Mouse (Mus musculus): Measurements from ENCODE around the gene Trib2. TPM values are rescaled to one million over a fixed set of nuclear protein-coding genes. Genes with fewer than 3 reads are reported as not detected.

Gene Trib2
- polyA plus RNA-seq, 1 experiment from 2014 or later, result 20.5 TPM

GRCm38 (mm10) chr12:15816254-15816605, 492 bp downstream of the Trib2 start:
- H3K4me1 ChIP-seq (ENCODE audit: control insufficient read depth, insufficient read depth, low read length), result peaks cover 9% of the 10 kb centered on the region; the same call in 1 of the 2 replicates
- peak overlapping the region; percentile 94 for H3K27ac ChIP-seq (ENCODE audit: low read length)
- peak overlapping the region; percentile 91 for H3K9ac ChIP-seq (ENCODE audit: low read length)
- H3K4me2 ChIP-seq (ENCODE audit: low read depth, low read length), result peak overlapping the region; percentile 84
- no peaks in the 10 kb centered on the region for H3K36me3 ChIP-seq (ENCODE audit: control insufficient read depth, insufficient read depth, low read length)
- no peaks in the 10 kb centered on the region; the same call in 1 of the 2 replicates for H3K27me3 ChIP-seq (ENCODE audit: control insufficient read depth, insufficient read depth, low read length)
- H3K9me3 ChIP-seq (replicated peaks; ENCODE audit: control insufficient read depth, low read length), result no peaks in the 10 kb centered on the region
- WGBS, result under 1% methylated on average over 23 of the region's 23 CpGs
- H3K4me3 ChIP-seq (replicated peaks; ENCODE audit: low read length), result peak overlapping the region; percentile 88
- ATAC-seq (ENCODE audit: insufficient read depth, low FRiP score), result peak; percentile 29; the same call in 1 of the 2 replicates

GRCm38 (mm10) chr12:15815576-15816253, 1.0 kb downstream of the Trib2 start:
- H3K27me3 ChIP-seq (ENCODE audit: control insufficient read depth, insufficient read depth, low read length), result no peaks in the 10 kb centered on the region; the same call in 1 of the 2 replicates
- peak overlapping the region; percentile 94 for H3K27ac ChIP-seq (ENCODE audit: low read length)
- H3K9me3 ChIP-seq (replicated peaks; ENCODE audit: control insufficient read depth, low read length), result no peaks in the 10 kb centered on the region
- WGBS, result under 1% methylated on average over 49 of the region's 49 CpGs
- peaks cover 9% of the 10 kb centered on the region; the same call in 1 of the 2 replicates for H3K4me1 ChIP-seq (ENCODE audit: control insufficient read depth, insufficient read depth, low read length)
- no peaks in the 10 kb centered on the region for H3K36me3 ChIP-seq (ENCODE audit: control insufficient read depth, insufficient read depth, low read length)
- peak; percentile 28; the same call in 1 of the 2 replicates for ATAC-seq (ENCODE audit: insufficient read depth, low FRiP score)
- peak overlapping the region; percentile 91 for H3K9ac ChIP-seq (ENCODE audit: low read length)
- H3K4me2 ChIP-seq (ENCODE audit: low read depth, low read length), result peak overlapping the region; percentile 84
- H3K4me3 ChIP-seq (replicated peaks; ENCODE audit: low read length), result peak overlapping the region; percentile 88

- no peaks in the 10 kb centered on the region for H3K36me3 ChIP-seq (ENCODE audit: control insufficient read depth, insufficient read depth, low read length)
- under 1% methylated on average over 23 of the region's 23 CpGs for WGBS
- peak overlapping the region; percentile 88 for H3K4me3 ChIP-seq (replicated peaks; ENCODE audit: low read length)
- no peaks in the 10 kb centered on the region; the same call in 1 of the 2 replicates for H3K27me3 ChIP-seq (ENCODE audit: control insufficient read depth, insufficient read depth, low read length)
- H3K27ac ChIP-seq (ENCODE audit: low read length), result peak overlapping the region; percentile 94
- peak overlapping the region; percentile 84 for H3K4me2 ChIP-seq (ENCODE audit: low read depth, low read length)
- peaks cover 9% of the 10 kb centered on the region; the same call in 1 of the 2 replicates for H3K4me1 ChIP-seq (ENCODE audit: control insufficient read depth, insufficient read depth, low read length)
- ATAC-seq (ENCODE audit: insufficient read depth, low FRiP score), result no peak
- no peaks in the 10 kb centered on the region for H3K9me3 ChIP-seq (replicated peaks; ENCODE audit: control insufficient read depth, low read length)
- peak overlapping the region; percentile 91 for H3K9ac ChIP-seq (ENCODE audit: low read length)
Measured at GRCm38 (mm10) chr12:15815170-15815575, 1.5 kb downstream of the Trib2 start.

GRCm38 (mm10) chr12:15814249-15815081, 2.3 kb downstream of the Trib2 start:
- peak overlapping the region; percentile 94 for H3K27ac ChIP-seq (ENCODE audit: low read length)
- H3K27me3 ChIP-seq (ENCODE audit: control insufficient read depth, insufficient read depth, low read length), result no peaks in the 10 kb centered on the region; the same call in 1 of the 2 replicates
- under 1% methylated on average over 32 of the region's 32 CpGs for WGBS
- peaks cover 9% of the 10 kb centered on the region; the same call in 1 of the 2 replicates for H3K4me1 ChIP-seq (ENCODE audit: control insufficient read depth, insufficient read depth, low read length)
- peak overlapping the region; percentile 88 for H3K4me3 ChIP-seq (replicated peaks; ENCODE audit: low read length)
- H3K9ac ChIP-seq (ENCODE audit: low read length), result peak overlapping the region; percentile 91
- H3K9me3 ChIP-seq (replicated peaks; ENCODE audit: control insufficient read depth, low read length), result no peaks in the 10 kb centered on the region
- peak overlapping the region; percentile 84 for H3K4me2 ChIP-seq (ENCODE audit: low read depth, low read length)
- ATAC-seq (ENCODE audit: insufficient read depth, low FRiP score), result no peak
- H3K36me3 ChIP-seq (ENCODE audit: control insufficient read depth, insufficient read depth, low read length), result no peaks in the 10 kb centered on the region

GRCm38 (mm10) chr12:15813819-15814165, 2.9 kb downstream of the Trib2 start:
- Histone ChIP-seq H3K4me3 (replicated peaks; ENCODE audit: low read length) (peak overlapping the region; percentile 88), H3K4me1 (ENCODE audit: control insufficient read depth, insufficient read depth, low read length) (peaks cover 9% of the 10 kb centered on the region; the same call in 1 of the 2 replicates), H3K36me3 (ENCODE audit: control insufficient read depth, insufficient read depth, low read length) (no peaks in the 10 kb centered on the region), H3K4me2 (ENCODE audit: low read depth, low read length) (peak overlapping the region; percentile 84), H3K9me3 (replicated peaks; ENCODE audit: control insufficient read depth, low read length) (no peaks in the 10 kb centered on the region), H3K27me3 (ENCODE audit: control insufficient read depth, insufficient read depth, low read length) (no peaks in the 10 kb centered on the region), H3K27ac (ENCODE audit: low read length) (no peak overlapping the region), H3K9ac (ENCODE audit: low read length) (peak overlapping the region; percentile 62; the same call in 1 of the 2 replicates)
- no peak for ATAC-seq (ENCODE audit: insufficient read depth, low FRiP score)
- 14% methylated on average over 5 of the region's 5 CpGs for WGBS

- Histone ChIP-seq H3K4me1 (ENCODE audit: control insufficient read depth, insufficient read depth, low read length) (peaks cover 9% of the 10 kb centered on the region; the same call in 1 of the 2 replicates), H3K4me3 (replicated peaks; ENCODE audit: low read length) (peak overlapping the region; percentile 88), H3K9me3 (replicated peaks; ENCODE audit: control insufficient read depth, low read length) (no peaks in the 10 kb centered on the region), H3K36me3 (ENCODE audit: control insufficient read depth, insufficient read depth, low read length) (no peaks in the 10 kb centered on the region), H3K9ac (ENCODE audit: low read length) (peak overlapping the region; percentile 62), H3K4me2 (ENCODE audit: low read depth, low read length) (peak overlapping the region; percentile 84), H3K27ac (ENCODE audit: low read length) (peak overlapping the region; percentile 34; the same call in 1 of the 2 replicates), H3K27me3 (ENCODE audit: control insufficient read depth, insufficient read depth, low read length) (no peaks in the 10 kb centered on the region)
- no peak for ATAC-seq (ENCODE audit: insufficient read depth, low FRiP score)
- WGBS, result 32% methylated on average over 12 of the region's 12 CpGs
Measured at GRCm38 (mm10) chr12:15813133-15813818, 3.4 kb downstream of the Trib2 start.

GRCm38 (mm10) chr12:15812139-15812962, 4.4 kb downstream of the Trib2 start:
- Histone ChIP-seq H3K4me2 (ENCODE audit: low read depth, low read length) (peak overlapping the region; percentile 84), H3K27me3 (ENCODE audit: control insufficient read depth, insufficient read depth, low read length) (no peaks in the 10 kb centered on the region), H3K4me1 (ENCODE audit: control insufficient read depth, insufficient read depth, low read length) (peaks cover 8% of the 10 kb centered on the region; the same call in 1 of the 2 replicates), H3K9ac (ENCODE audit: low read length) (no peak overlapping the region), H3K4me3 (replicated peaks; ENCODE audit: low read length) (peak overlapping the region; percentile 88), H3K9me3 (replicated peaks; ENCODE audit: control insufficient read depth, low read length) (no peaks in the 10 kb centered on the region), H3K27ac (ENCODE audit: low read length) (no peak overlapping the region), H3K36me3 (ENCODE audit: control insufficient read depth, insufficient read depth, low read length) (no peaks in the 10 kb centered on the region)
- 36% methylated on average over 6 of the region's 6 CpGs for WGBS
- ATAC-seq (ENCODE audit: insufficient read depth, low FRiP score), result no peak

- Histone ChIP-seq H3K9ac (ENCODE audit: low read length) (0 out of 2 replicates have a peak overlapping the region, but pooled peaks have one; percentile 12), H3K4me2 (ENCODE audit: low read depth, low read length) (peak overlapping the region; percentile 84), H3K4me1 (ENCODE audit: control insufficient read depth, insufficient read depth, low read length) (peaks cover 6% of the 10 kb centered on the region; the same call in 1 of the 2 replicates), H3K27ac (ENCODE audit: low read length) (no peak overlapping the region), H3K4me3 (replicated peaks; ENCODE audit: low read length) (peak overlapping the region; percentile 88; the same call in 1 of the 2 replicates), H3K9me3 (replicated peaks; ENCODE audit: control insufficient read depth, low read length) (no peaks in the 10 kb centered on the region), H3K36me3 (ENCODE audit: control insufficient read depth, insufficient read depth, low read length) (no peaks in the 10 kb centered on the region), H3K27me3 (ENCODE audit: control insufficient read depth, insufficient read depth, low read length) (no peaks in the 10 kb centered on the region)
- WGBS, result 45% methylated on average over 4 of the region's 4 CpGs
- no peak for ATAC-seq (ENCODE audit: insufficient read depth, low FRiP score)
Measured at GRCm38 (mm10) chr12:15811682-15812081, 5.0 kb downstream of the Trib2 start.
